Mouse (Mus musculus) c-Kit-positive CD71-positive TER-119-positive erythroid progenitor cells, embryonic 14.5 days (primary cell): ENCODE data around the gene Zfp423.

Experiments used
- DNase-seq: peaks from one replicate; pipeline ENCODE4 v3.0.0-alpha.2; 2013; ENCODE audit warnings: low spot score

The Zfp423 gene

DNA sequence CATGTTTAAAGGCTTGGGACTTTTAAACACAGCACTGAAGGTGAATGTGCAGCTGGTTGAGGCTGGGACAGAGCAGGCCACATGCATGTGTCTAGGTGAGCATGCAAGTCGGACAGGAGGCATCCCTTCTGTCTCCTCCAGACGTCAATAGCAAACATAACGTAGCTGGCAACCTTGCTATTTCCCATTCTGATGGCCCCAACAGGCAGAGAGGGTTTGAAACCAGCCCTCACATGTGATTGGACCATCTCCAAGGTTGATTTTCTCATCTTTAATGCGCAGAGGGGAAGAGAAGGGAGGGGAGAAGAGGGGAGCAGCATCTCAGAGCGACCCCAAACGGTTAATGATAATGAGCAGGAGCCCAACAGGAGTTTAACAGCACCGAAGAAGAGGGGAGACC is 123.5 kb downstream of the Zfp423 start:
- no peak for DNase-seq

DNA sequence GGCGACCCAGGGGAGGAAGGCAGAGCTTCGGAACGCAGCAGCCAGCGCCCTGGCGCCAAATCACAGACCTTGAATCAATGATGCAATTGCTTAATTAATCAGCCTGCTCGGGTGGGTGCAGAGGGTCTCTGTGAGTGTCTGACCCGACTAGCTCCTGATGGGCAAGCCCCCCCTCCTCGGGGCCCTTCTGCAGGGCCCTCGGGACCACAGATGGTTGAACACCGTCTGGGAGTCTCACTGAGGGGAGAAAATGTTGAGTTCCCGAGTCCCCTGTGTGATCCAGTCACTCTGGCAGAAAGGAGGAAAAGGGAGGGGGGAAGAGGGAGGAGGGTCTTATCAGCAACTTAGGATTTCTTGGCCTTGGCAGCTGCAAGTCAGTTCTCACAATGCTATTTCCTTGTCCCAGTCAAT is 124.0 kb downstream of the Zfp423 start:
- DNase-seq = no peak

DNA sequence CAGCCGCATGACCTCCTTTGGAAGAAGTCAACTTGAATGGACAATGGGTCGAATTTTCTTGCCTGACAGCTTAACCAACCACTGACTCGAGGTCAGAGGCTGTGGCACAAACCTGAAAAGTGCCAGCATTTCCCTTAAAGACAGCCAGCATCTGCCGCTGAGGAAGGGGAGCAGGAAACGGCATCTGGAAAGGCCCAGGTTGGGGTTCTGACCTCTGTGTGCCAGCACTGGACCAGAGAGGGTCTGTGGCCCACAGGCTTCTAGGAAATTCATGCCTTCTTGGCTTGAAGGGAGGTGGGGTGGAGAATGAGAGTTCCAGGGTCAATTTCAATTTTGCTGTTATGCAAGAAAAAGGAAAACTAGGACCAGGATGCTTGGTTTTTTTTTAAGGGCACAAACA is 124.7 kb downstream of the Zfp423 start:
- DNase-seq = no peak

DNA sequence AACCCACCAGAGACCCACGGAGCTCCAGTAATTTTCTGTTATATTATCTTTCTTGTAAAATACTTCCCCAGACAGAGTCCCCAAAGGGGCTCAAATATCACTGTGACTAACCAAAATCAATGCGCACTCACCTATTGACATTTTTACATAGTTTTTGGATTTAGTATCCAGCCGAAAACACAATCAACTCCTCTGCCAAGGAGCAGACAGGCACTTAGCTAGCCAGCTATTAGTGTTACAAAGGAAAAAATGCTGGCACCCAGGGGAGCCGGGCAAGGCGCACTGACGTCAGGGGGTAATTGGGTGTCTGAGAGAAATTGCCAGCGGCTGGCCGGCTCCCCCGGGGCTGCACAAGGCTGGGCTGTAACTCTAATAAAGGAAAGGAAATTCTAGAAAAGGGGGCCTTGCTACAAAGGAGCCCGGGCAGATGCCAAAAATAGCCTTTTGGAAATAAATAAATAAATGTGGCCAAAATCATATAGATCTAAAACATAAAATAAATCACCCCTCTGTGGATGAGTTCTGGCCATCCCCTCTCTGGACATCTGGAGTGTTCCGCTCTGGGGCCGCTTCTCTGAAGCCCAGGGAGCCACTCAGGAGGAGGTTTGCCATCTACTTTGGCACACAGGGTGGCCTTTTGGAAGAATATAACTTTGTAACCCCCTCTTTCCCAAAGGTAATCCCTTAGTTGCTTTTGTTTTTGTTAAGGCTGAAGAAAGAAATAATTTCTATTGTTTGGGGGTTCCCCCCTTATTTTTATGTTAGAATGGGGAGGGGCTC is 125.4 kb downstream of the Zfp423 start:
- DNase-seq = no peak

DNA sequence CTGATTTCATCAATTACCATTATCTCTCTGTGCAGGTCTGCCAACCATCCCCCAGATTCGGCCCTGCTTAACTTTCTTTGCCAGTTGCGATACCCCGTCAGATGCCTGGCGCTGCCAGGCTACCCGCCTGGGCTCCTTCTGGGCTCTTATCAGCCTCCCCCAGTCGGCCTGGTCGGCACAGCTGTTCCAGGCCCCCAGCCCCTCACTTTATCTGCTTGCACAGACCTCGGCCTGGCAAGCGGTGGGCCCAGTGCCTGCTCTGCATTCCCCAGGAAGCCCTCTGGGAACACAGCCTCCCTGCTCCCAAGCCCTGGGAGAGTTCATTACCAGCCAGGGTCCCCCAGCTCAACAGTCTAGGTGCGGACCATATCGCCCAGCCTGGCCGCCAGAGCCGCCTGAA is 126.1 kb downstream of the Zfp423 start:
- no peak for DNase-seq

DNA sequence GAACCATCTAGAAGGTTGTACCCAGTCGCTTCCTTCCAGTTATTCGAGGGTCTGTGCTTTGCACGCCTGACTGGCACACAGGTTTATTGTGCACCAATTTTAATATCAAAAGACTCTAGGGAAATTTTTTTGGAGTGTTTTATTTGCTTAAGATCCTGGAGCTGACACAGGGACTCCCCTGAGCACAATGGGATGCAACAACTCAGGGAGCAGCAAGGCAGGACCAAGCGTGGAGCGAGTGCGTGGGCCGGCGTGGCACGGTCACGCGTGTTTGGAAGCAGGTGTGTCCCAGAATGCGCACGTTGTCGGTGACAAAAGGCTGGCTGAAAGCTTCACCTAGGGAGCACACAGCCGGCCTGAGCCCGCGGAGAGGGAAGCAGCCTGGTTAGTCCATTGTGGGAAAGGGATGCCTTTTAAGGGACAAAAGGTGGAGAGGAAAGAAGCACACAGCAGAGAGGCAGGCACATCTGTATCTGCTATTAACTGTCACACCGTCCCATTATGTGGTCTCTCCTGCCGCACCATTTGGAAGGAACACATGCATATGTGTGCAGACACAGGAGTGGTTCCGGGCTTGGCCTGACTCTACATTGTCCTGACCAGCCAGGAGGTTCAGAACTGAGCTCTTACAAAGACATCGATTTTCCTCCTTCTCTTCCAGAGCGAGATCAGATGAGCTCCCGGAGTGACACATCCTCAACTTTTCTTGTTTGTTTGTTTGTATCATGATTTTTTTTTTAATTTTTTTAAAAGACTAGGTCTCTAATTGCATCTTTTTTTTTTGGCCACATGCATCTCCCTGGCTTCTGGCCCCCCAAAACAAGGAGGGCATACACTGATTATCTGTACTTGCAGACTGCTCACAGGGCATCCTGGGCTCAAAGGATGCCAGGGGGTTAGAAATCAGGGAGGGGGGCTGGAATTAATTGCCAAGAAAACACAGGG is 126.7 kb downstream of the Zfp423 start:
- DNase-seq = no peak

DNA sequence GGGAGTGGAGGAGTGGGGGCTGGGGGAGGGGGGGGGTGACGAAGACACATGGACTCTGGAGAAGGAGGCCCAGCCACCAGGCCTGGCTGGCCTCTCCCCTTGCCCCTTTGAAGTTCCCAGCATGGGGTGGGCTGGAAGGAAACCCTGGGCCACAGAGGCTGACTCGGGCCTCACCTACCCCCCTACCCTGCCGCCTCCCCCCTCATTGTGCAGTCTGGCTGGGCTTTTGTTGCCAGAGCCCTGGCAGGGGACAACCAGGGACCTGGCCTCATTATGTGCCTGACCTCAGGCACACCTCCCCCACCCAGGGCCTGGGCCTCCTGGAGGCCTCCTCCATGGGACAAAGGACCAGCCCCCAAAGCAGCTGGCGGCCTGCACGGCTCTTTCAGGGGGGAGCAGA is 127.8 kb downstream of the Zfp423 start:
- no peak for DNase-seq

DNA sequence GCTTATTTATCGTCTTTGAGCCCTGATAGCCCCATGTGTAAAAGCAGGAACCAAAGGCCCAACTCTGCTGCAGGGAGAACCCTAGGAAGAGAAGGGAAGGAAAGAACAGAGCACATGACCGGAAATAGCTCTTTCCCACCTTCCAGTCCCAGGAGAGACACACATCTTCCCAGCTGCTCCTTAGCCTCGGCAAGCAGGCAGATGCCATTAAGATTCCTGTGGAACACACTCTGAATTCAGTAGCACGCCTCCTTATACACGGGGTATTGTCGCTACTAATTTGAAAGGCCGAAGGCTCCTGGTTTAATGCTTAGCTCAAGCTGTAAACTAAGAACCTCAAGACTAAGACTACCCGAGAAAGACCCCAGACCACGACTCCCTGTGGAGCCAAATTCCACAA is 128.3 kb downstream of the Zfp423 start:
- DNase-seq = no peak

DNA sequence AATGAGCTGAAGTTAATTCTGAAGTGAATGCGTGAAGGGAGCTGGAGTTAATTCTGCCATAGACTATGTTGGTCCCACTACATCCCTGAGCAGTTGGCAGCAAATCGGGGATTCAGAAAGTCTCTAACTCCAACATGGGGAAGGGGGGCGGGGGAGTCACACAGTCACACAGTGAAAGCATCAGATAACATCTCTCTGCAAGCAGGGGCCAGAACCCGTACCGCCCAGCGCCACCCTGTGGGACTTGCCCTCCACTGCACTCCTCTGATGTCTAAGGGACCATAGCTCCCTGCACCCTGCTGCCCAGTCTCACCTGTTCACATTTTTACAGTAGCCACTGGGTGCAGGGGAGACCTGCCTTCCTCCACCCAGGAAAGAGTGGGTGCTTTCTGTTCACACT is 129.2 kb downstream of the Zfp423 start:
- DNase-seq = no peak

DNA sequence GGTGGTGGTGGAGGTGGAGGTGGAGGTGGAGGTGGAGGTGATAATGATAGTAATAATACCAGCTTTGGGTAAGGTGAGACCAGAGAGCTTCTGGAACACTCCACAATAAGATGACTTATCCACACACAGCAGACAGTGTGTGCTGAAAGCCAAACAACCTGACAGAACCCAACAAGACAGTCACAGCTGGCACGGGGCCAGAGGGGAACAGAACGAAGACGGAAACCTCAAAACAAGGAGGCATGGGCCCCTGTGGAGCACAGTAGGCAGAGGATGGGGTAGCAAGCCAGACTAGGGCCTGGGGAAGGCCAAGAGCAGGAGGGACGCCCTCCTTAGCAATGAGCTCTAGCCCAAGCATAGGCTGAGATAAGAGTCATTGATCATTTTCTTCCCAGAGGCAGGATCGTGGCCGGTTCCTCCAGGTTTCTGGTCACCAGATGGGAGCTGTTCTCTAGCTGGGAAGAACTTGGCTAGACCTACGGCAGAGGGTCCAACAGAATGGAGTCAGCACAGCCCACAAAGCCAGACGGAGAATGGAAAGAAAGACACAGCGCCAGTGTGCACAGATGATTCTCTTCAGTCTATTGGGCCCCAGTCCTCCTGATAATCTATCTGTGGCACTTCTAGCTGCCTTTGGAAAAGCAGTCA is 133.3 kb downstream of the Zfp423 start:
- DNase-seq = no peak

DNA sequence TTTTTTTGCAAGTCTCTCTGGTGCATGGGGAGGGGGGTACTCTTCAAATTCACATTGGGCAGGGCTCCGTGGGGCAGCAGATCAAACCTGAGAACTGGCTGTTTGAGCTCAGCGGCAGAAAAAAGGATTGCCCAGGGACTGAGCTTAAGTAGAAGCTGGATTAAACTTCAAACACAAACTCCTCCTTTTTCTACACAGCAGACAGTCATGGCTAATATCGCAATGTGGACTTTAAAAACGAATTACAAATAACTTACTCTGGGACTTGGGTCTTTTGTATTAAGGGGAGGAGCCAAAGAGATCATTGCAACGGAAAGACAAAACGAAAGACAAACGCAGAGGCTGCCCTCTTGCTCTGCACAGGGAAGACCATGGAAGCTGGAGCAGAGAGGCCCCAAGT is 136.2 kb downstream of the Zfp423 start:
- DNase-seq = no peak

DNA sequence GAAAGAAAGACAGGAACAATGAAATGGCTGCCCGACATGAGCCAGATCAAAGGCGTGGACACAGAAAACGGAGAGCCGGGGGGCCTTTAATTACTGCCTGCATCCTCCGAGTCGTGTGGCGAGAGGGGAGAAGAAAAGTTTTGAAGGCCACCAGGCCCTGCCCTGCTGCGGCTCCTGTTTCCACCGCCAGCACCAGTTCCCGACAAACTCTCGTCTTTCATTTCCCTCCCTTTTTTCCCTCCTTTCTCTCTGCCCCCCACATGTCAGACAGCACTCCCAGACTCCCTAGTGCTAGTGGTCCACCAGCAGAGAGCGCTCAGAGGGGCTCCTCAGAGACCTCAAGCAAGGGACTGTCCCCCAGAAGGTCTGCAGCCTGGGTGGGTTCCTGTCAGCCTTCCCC is 136.7 kb downstream of the Zfp423 start:
- no peak for DNase-seq

DNA sequence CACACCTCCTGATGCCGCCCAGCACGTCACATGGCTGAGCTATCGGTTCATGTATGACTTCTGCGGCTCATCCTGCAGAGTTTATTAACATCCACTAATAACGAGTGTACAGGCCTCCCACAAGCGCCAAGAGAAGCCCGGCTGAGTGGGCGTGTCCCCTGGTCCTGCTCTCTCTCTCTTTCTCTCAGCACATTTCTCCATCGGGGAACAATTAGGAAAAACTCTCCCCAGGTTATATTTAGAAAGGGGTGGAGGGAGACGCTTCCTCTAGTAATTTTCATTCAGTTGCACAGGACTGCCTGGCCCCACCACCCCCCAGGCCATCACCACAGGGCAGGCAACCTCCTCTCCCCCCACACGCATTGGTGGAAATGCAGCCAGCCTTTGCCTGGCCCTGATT is 137.2 kb downstream of the Zfp423 start:
- DNase-seq = no peak

DNA sequence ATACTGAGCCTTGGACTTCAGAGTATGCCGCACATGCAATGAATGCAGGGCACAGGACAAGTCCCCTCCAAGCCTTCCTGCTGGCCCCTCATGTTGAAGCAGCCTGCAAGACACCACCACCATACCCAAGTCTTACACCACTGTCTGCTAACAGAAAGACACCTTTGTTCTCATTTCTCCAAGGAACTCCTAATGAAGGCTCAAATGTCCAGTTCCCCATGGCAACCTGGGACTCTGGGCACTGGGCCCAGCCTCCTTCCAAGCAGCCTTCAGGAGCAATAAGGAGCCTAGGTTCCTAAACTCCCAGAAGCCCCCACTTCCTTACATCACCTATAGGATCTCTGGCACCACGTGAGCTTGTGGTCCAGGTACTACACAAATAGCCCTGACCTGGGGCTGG is 137.7 kb downstream of the Zfp423 start:
- no peak for DNase-seq

DNA sequence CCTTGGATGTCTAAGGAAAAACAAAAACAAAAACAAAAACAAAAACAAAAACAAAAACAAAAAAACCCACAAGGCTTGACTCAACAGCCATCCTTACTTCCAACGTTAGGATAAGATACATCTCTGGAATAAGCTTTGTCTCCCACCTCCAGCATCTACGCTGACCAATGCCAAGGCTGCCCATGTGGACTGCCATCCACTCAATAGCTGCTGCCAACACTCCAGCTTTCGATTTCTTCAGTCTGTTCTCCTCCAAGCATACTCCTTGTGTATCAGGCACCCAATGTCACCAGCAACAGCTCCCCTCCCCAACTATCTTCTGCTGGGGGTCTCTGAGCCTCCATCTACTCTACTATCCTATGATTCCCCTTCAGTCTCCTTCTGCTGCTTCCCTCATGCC is 140.1 kb downstream of the Zfp423 start:
- no peak for DNase-seq

DNA sequence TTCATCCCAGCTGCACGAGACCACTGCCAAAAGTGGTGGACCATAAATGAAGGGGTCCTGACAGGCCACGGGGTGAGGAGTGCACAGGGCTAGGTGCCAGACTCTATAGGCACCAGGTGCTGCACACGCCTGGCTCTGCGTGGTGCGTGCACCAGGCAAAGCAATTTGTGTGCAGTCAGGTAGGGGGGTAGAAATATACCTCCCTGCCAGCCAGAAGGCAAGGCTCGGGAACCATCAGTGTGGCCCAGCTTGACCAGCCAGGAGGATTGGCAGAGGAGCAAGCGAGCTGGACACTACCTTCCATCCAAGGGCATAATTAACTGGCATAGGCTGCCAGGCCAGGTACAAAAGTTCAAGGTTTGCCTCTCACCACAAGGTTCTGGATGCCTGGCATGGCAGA is 140.9 kb downstream of the Zfp423 start:
- DNase-seq = no peak

DNA sequence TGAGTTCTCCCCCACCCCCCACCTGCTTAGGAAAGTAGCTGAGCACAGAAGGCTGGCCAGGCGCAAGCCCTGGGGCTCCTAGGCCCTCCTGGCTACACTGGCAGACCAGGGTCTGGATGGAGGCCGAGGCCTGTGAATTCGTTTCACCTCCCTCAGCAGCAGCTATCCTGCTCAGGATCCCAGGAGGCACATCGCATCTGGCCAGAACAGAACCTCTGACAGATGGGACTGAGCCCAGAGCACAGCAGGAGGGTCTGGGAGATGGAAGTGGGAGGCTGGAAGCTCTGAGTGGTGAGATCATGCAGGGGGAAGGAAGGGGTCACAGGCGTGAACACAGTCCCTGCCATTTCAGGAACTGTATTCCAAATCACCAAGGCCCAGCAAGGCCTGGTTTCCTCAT is 143.3 kb downstream of the Zfp423 start:
- no peak for DNase-seq

DNA sequence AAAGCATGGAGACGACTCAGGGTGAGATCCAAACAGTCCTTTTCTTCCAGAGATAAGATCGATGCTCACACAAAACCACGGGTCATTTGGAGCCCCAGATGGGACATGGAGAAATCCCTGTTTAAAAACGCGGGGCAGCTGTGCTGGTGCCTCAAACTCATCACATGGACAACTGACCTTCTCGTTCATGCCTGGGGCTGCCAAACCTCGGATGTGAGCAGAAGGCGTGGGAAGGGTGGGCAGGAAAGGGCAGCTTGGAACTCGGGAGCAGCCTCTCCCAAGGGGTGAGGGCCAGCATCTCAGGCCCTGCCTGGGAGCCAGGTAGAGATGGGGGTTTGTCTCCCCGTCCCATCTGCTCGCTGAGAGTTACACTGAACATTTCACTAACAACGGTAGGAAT is 146.7 kb downstream of the Zfp423 start:
- no peak for DNase-seq

DNA sequence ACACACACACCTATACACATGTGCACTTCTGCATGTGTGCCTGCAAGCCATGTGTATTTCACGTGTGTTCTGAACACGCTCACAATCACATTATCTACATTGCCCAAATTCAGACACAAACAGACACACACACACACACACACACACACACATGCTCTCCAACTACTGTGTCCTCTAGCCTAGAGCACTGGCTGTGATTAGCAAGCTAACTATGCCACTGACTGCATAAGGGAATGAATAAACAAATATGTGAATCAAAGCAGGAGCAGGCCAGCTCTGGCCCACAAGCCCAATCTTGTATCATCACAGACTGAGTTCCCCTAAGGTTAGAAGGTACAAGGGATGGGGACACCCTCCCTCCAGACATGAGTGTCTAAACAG is 147.3 kb downstream of the Zfp423 start:
- DNase-seq = no peak

DNA sequence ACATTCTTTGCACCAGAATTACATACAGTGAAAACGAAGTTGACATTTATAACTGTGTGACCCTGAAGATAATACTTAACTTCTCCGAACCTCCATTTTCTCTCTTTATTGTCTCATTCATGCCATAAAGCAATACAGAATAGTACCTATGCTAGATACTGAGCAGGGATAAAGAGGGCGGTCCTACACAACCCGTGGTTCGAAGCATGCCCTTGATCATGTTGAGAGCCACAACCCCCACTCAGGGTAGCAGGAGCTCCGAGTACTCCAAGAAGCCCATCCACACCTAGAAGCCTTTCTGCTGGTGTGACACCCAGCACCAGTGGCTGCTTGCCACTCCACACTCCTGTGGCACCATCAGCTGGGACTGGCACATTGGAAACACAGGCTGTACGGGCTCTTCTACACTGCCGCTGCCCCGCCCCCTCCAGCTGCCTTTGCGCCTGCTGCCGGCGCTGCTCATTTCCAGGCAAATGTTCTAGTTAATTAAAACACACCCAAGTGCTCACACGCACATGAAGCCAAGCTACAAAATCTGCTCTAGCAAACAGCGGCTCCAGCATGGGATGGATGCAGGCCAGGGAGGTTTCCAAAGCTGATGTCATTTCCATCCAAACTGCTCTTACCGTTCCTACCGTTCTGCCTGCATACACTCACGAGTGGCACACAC is 147.9 kb downstream of the Zfp423 start:
- no peak for DNase-seq

DNA sequence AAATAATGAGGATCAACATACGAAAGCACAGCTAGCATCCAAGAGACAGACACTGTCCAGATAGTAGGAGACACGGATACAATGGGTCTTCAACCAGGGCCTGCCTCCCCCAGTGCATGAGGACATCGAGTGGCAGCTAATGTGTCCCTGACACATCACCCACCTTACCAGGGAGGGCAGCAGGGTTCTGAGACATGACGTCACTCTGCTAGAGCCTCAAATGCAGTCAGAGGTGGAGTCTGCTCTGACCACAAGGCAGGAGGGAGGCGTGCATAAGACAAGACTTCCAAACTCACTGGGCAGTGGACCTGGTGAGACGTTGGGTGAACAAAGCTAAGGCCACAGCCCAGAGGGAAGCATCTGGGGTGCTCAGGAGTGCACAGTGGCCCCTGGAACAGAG is 148.6 kb downstream of the Zfp423 start:
- DNase-seq = no peak

DNA sequence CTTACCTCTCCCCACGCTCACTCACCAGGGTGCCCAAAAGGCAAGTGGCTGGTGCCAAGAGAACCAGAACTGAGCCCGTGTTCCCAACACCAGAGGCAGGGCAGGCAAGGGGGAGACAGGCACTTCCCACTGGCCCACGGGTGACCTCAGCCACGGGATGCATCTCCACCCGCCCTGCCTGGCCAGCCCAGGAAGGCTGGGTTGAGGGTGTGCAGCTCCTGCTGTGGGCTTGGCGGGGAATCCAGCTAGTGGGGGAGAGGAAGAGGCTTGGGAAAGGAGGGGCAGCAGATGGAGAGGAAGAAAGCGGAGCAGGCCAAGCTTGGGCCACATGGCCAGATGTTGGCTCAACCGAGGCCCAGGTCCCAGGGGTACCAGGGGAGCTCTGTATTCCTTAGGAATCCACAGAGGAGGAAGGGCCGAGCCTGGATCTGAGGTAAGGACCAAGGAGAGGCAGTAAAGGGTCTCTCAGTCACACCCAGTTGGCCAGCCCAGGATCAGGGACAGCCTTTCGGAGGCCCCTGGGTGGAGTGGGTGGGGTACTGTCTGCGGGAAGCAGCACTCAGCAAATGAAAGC is 155.0 kb downstream of the Zfp423 start:
- DNase-seq = no peak
